Mouse (Mus musculus) spleen, postnatal 14 days (tissue): ENCODE measurements around the gene Sec14l1.

Experiments
- DNase-seq, 2 experiments: peaks; one replicate each; pipeline ENCODE4 v3.0.0; 2021 to 2022; ENCODE audit warnings: low spot score in 2 of 2

Gene Sec14l1

DNA sequence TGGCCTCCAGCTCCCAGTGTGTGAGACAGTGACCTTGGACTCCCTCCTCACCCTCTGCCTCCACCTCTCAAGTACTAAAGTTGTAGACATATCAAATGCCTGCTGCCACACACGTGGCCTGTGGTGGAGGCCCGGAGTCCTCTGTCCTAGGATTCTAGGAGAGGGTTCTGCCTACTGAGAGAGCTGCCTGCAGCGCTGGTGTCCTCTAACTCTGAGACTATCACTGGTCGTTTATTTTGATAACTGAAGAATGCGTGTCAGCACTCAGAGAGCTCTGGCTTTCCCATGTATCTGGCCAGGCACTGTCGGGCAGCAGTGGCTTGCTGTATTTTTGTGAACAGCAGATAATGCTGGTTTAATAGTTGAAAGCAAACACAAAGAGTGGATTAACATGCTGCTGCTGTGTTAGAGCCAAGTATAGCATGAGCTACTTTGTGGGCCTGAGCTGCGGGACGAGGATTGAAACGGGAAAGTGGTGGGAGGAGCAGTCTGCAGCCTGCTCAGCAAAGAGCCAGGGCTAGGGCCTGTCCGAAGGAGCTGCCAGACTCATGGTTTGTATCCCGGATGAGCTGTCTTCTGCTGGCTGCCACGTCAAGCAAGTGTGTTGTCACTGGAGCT, 13.1 kb downstream of the Sec14l1 start:
- DNase-seq, result no peak

DNA sequence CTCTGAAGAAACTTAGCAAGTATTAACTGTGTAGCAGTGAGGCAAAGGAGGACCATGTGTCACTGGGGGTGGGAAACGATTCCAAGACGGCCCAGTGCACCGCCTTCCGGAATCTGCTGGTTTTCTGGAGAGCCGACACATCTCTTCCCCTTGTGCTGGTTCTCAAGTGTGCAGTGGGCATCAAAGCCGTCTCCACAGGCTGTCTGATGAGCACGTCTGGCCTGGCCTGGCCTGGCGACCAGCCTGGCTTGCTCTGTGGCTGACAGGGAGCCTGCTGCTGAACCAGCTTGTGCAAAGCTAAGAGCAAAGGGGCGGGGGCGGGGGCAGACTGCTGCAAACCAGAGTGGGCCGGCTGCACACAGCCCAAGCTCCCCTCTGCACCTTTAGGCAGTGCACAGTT, 14.5 kb downstream of the Sec14l1 start:
- DNase-seq, result no peak

DNA sequence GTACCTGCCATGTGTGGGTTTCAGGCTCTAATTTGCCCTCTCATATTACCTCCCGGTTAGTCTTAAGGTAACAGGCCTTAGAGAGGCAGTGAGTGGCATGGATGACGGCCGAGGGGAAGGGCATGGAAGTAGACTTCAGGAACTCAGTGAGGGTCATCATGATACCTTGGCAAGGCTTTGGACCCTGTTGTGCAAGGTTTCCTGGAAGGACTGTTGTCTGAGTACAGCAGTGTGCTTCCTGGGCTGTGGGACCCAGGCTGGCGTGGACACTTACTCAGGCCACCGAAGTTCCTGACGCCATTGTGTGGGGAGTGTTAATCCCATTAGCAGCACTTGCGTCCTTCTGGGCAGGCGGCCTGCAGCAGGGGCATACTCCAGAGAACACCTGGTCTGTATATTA, 15.1 kb downstream of the Sec14l1 start:
- DNase-seq, result no peak

DNA sequence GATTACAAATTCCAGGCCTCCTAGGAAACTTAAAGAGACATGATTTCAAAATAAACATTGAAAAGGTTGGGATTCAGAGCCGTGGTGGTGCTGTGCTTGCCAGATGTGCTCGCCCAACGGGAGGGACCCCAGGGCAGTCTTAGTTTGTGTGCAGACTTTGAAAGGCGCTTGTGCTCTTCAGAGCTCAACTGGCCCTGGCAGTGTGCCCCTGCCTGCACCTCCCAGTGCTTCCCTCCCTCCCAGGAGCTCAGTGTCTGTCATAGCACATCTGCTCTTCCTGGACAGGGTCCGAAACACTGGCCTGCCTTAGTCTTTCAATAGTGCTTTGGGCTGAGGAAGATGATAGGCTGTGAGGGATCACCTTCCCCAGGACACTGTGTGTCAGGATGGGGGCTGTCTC, 15.9 kb downstream of the Sec14l1 start:
- no peak for DNase-seq

DNA sequence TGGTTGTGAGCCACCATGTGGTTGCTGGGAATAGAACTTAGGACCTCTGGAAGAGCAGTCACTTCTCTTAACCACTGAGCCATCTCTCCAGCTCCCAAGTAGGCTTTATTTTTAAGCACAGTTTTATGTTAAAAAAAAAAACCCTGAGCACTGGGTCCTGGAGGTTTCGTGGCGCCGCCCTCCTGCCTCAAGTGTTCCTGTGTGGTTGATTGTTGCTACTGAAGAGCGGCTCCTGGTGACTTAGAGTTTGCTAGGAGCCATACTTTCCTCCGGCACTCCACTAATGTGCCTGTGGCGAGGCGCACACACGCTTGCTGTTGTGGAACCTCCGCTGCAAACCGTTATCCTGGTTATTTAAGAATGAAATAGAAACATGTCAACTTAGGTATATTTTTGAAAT, 16.5 kb downstream of the Sec14l1 start:
- no peak for DNase-seq

DNA sequence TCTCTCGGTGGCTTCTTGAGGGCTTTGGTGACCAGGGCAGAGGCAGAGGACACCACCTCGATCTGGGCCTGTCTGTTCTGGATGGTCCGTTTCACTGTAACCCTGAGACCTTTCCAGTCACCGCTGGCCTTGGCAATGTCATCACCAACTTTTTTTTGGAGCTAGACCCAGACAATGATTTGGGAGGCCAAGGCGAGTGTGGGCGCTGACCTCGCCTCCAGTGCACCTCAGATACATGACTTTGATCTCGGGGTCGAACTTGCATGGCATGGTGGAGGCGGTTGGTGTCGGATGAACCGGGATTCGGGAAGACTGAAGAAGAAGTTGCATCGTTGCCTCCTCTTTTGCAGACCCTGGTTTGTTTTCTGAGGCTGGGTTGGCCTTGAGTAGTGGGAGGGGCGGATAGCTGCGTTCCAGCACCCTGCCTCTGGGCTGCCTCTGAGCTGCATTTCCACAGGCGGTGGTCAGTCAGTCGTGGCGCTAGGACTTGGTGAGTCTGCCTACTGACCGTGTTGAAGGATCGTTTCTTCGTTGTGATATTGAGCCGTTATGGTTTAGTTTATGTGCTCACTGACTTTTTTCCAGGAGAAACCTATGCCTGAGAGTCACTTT, 19.9 kb downstream of the Sec14l1 start:
- DNase-seq, result no peak

DNA sequence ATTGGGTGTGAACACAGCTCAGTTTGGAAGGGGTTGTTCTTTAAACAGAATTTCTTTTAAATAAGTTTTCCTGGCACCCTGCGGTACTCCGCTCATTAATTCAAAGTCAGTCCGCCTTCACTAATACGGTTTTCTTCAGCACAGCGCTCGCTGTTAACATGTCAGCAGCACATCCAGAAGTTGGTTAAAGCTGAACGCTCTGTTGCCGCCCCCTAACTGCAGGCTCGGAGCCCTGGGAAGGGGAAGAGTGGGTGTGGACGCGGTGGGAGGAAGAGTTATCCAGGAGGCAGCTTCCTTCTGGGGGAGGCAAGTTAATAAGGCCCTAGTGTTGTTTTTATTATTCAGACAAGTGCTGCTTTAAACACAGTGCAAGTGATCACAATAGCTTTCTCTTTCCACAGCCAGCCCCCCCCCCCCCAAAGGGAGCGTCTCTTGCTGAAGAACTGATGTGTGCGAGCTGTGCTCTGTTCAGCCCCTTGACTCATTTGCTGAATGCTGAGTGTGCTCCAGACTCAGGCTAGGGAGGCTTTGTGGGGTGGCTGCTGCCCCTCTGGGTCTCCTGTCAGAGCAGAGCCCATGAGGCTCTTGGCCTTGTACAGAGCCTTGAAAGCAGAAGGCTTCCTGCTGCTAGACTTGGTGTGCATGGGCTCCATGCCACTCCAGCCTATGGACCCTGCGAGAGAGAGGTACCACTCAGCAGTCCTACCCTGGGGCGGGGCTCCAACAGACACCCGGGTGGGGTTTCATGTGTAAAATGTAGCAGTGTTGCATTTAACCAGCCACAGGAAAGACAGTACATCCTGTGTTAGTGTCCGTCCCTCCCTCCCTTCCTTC, 20.7 kb downstream of the Sec14l1 start:
- DNase-seq, result no peak

DNA sequence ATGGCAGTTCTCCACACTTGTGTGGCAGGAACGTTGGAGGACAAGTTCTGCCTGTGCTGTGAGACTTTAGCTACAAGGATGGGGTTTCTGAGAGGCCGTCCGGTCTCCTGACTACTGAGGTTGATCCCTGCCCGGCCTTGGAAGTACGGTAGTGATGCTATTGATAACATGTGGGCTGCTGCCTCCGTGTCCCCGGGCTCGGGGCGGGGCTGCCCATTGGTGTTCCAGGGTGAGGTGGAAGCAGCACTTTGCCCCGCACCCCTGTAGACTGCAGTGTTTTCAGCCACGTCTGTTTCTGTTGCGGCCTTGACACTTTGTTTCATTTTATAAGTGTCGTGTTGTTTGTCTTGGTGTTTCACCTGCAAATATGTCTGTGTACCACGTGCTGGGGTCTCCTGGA, 21.9 kb downstream of the Sec14l1 start:
- DNase-seq, result no peak

DNA sequence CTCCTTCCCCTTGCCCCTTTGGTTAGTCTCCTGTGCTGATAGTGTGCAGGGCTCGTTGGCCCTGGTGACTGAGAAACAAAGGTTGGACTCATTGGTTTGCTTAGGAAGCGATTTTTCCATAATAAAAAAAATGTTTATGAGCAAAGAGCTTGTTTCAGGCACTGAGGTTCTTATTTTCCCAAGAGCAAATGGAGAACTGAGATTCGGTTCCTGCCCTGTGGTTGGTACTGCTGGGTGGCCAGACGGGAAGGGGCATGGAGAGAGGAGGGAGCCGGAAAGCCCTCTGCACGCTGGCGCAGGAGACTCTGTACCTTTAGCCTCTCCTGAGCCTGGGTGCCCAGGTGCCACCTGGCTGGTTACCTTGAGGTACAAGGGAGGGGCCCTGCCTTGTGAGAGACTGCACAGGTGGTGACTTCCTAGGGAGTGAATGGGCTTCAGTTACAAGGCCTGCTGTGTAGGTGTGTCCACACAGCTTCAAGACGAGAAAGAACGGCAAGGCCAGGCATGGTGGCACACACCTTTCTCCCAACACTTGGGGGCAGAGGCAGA, 23.3 kb downstream of the Sec14l1 start:
- no peak for DNase-seq

DNA sequence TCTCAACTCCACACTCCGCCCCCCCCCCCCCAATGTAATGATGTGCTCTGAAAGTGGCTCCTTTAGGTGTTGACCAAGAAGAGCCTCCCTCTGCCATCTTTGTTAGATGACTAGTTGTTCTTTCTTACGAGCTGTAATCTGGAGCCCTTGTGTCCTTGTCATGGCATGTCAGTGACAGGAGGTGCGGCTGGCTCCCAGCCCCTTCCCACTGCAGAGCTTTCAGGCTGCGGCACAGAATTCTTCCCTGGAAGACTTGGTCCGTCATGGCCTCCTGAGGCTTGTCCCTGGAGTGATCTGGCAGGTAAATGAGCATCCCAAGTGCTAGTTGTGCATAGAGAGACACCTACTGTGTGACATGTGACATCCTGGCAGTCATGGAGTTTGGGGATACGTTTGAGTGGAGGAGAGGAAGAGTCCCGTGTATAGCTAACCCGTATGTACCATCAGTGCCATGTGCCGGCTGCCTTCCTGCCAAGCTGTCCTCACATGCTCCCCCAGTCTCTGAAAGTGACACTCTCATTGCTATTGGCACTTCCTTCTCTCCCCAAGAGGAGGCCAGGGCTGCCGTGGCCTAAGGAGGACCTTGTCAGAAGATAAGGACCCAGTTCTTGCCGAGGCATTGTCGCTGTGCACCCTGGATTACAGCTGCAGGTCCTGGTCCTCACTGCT, 24.0 kb downstream of the Sec14l1 start:
- DNase-seq, result no peak

DNA sequence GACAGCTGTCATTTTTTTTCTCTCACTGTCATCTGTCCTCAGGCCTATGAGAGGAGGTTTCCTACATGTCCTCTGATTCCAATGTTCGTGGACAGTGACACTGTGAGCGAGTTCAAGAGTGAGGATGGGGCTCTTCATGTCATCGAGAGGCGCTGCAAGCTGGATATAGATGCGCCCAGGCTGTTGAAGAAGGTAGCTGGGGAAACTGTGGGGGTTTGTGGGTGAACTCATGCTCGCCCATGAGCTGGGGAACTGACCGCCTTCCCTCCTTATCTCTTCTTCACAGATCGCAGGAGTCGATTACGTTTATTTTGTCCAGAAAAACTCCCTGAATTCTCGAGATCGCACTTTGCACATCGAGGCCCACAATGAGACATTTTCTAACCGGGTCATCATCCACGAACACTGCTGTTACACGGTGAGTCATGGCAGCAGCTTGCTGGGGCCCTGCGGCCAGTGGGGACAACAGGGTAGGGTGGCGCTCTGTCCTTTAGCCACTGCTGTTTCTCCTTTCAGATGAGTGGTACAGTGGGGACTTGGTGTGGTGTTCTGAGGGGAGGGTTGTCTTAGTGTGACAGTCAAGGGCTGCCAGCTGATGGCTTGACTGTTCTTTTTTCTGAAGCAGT, 26.5 kb downstream of the Sec14l1 start:
- no peak for DNase-seq

DNA sequence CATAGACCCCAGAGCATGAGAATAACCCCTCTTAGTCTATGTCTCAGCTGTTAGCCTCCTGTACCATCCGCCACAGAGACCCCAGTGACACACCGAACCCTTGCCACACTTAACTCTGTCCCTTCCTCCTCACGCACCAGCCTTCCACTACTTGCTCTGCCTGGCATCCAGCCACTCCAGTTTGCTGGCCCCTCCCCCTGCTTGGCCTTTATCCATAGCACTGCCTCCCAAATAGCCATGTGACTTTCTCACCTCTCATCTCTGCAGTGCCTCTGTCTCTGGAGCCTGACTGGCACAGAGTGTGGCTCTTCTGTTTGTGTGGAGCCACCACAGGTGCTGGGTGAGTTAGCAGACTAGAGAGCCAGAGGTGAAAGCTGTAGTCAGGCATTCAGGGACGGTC, 27.5 kb downstream of the Sec14l1 start:
- no peak for DNase-seq

DNA sequence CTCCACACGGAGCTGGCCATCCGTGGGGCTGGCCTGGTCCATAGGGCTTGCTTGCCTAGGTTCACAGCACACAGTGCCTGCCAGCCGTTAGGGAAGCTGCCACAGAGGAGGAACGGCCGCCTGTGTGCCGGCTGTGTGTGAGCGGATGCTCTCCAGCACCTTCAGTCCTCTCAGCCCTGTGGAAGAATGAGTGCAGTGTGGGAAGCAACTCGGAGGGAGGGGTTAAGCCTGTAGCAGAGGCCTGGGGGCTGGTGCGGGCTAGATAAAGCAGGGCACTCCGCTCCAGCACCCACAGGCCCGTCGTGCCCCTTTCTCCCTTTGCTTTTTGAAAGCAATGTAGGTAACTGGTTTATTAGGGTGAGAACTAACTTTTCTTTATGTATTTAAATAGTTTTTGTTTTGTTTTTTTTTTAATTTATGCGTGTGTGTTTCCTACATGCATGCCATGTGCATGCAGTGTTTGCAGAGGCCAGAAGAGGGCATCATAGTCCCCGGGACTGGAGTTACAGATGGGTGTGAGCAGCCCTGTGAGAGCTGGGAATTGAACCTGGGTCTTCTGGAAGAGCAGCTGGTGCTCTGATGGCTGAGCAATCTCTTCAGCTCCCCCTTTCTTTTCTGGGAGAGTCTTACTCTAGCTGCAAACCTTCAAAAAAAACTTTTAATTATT, 30.6 kb downstream of the Sec14l1 start:
- DNase-seq, result no peak

DNA sequence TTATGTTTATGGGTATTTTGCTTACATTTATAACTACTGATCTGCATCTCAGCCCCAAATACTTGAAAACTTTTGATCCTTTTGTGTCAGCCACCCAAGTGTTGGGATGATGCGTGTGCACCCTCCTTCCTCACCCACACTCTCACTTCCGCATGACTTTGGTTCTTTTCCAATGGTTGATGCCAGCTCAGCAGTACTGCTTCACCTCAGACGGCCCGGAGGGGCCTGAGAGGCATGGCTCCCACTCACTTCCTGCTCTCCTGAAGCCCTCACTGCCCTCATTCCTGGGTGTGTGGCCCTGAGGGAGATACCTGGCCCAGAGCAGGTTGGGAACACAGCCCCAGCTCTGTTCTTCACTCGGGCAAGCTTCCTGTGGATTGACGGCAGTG, 31.1 kb downstream of the Sec14l1 start:
- DNase-seq, result no peak

DNA sequence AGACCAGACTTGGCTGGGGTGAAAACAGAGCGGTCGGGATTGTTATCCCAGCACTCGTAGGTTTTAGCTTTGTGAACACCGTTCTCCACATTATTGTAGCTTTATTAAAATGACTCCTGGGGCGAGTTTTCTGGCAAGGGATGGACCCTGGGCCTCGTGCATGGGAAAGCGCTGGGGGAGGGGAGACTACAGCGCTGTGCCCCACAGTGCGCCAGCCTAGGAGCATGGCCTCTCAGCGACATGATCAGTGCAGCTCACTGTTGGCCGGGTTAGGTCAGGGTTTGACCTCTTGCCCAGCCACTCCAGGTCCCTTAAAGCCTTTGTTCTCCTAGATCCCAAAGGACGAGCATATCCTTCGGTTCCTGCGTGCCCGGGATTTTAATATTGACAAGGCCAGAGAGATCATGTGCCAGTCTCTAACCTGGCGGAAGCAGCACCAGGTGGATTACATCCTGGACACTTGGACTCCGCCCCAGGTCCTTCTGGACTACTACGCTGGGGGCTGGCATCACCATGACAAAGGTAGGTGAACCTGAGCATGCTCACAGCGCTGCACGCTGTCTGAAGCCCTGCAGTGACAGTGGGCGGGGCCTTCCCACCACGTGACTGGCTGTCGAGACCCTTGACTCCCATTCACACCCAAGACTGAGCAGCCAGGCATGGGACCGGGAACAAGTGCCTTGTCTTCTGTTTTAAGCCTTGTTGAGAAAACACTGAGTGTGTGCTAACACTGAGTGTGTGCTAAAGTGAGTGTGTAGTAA, 32.0 kb downstream of the Sec14l1 start:
- no peak for DNase-seq

DNA sequence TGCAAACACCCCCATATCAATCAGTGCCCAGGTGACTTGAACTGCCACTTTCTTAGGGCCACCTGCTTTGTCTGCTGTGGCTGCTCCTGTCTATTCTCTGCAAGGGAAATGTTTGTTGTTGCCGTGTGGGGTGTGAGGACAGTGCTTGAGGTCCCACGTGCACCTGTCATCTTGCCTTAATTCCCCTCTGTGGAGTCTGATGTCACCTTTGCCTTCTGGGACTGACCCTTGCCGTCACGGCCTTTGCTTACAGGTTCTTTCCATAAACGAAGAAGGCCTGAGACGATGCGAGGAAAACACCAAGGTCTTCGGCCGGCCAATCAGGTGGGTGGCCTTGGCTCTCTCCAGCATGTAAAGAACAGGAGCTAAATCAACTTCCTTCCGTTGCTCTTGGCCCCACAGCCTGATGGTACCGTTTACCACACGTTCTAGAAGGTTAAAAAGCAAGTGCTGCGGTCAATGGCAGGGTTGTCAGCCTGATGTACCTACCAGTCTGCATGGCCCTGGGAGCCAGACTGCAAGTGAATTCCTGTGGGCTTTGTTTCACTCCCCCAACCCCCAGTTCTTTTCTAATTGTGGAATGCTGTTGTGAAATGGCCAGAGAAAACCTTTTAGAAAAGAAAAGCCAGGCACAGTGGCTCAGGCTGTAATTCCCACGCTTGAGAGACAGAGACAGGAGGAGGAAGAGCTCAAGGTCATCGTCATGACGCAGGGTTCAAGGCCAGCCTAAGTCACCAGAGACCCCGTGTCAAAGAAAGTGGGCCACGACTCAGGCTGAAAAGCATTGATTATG, 34.1 kb downstream of the Sec14l1 start:
- no peak for DNase-seq

DNA sequence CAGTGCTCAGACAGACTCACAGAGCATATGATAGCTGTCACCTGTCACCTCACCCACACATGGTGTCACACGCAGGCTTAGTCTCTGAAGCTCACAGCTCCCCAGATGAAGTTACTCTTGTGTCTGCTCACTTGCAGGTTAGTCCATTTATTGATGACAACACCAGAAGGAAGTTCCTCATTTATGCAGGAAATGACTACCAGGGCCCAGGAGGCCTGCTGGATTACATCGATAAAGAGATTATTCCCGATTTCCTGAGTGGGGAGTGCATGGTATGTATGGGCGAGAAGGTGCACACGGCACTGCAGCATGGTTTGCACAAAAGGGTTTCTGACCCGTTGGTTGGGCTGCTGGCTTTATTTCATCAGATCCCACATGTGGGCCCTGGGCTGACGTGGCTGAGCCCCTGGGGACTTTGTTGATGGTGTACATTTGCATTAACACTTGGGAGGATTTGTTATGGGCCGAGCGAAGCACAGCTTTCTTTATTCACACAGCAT, 35.5 kb downstream of the Sec14l1 start:
- DNase-seq, result no peak

DNA sequence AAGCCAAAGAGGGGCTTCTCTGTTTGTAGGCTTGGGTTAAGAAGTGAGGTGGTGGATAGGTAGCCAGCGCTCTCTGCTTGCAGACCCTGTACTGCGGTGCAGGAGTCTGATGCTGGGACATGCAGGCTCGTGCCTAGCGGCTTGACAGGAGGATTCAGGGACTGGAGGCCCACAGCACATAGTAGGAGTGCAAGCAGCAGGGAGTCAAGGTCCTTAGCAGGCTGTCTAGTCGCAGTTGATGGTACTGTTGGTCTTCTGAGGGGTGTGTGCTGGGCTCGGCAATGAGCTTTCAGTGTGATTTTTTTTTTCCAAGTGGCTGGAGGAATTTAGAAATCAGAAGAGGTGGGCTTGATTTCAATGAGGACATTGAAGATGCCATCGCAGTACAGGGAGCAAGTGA, 36.5 kb downstream of the Sec14l1 start:
- DNase-seq, result no peak

DNA sequence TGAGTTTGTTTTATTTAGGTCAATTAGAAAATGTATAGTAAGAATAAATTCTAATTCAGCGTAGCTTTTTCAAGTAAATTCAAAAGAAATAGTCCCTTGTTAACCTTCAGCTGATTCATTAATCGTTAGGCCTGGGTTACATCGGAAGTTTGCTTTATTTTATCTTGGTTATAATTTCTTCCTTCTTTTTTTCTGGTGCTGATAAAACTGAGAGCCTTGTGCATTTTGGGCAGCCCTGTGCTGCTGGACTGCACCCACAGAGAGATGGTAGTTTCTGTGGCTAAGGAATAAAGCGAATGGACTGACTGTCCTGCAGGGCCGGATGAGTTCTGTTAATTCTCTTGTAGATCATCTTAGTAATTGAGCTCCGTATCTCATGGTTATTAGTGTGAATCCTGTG, 37.6 kb downstream of the Sec14l1 start:
- no peak for DNase-seq

DNA sequence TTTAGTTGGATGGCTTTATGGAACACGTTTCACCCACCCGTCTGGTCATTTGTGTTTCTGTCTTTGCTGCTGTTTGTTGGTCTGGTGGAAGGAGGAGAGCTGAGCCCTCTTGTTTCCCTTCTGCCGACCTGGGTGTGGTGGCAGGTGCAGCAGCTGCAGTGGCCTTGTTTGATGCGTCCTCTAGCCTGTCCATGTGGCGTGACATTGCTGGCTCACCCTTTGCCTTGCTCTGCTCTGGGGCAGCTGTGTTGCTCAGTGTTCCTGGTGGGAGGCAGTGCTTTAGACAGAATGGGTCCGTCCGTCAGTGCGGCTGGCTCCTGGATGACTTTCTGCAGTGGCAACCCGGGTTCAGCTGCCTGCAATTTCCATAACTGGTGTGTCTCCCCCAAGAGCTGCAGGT, 38.6 kb downstream of the Sec14l1 start:
- no peak for DNase-seq
